Mouse (Mus musculus) forebrain, embryonic 11.5 days (tissue): ENCODE measurements at regions not wholly inside any gene's neighbourhood (a gene's known extent, or its start where the extent isn't known, plus 50 kb on each side); places are given as distances from the start of the nearest gene placed in this dataset.

Experiments used
- ATAC-seq: fragments of 200-750 bp; cut with Nextera tagmentation; replicated peaks from 2 replicates; pipeline ENCODE4 v1.8.0; 2017; ENCODE audit warnings: moderate TSS enrichment; ENCODE audit not compliant: low FRiP score
- DNase-seq: peaks from one replicate; pipeline ENCODE4 v3.0.0-alpha.2; 2017; ENCODE audit warnings: low spot score
- H3K27ac ChIP-seq: fragments of 300-500 bp; sonication (generic); 2 replicates; pipeline ENCODE4 v1.5.1; 2014; ENCODE audit warnings: low read depth, low read length
- H3K27me3 ChIP-seq: fragments of 300-500 bp; sonication (generic); 2 replicates; pipeline ENCODE4 v1.6.1; 2014; ENCODE audit warnings: mild to moderate bottlenecking, low read length, mixed read lengths; ENCODE audit not compliant: control insufficient read depth, insufficient read depth
- H3K36me3 ChIP-seq: fragments of 300-500 bp; sonication (generic); 2 replicates; pipeline ENCODE4 v1.6.1; 2014; ENCODE audit warnings: mild to moderate bottlenecking, low read length, moderate library complexity, mixed read lengths; ENCODE audit not compliant: control insufficient read depth, insufficient read depth
- H3K4me1 ChIP-seq: fragments of 300-500 bp; sonication (generic); replicated peaks from 2 replicates; pipeline ENCODE4 v1.6.1; 2014; ENCODE audit warnings: low read length, mixed read lengths; ENCODE audit not compliant: control insufficient read depth, insufficient read depth
- H3K4me2 ChIP-seq: fragments of 300-500 bp; sonication (generic); 2 replicates; pipeline ENCODE4 v1.6.1; 2014; ENCODE audit warnings: low read depth, mild to moderate bottlenecking, low read length, moderate library complexity, mixed read lengths; ENCODE audit not compliant: severe bottlenecking
- H3K4me3 ChIP-seq: fragments of 300-500 bp; sonication (generic); 2 replicates; pipeline ENCODE4 v1.5.1; 2014; ENCODE audit warnings: low read depth, low read length
- H3K9ac ChIP-seq: fragments of 300-500 bp; sonication (generic); 2 replicates; pipeline ENCODE4 v1.6.1; 2014; ENCODE audit warnings: low read length
- H3K9me3 ChIP-seq: fragments of 300-500 bp; sonication (generic); 2 replicates; pipeline ENCODE4 v1.6.1; 2016; ENCODE audit warnings: low read length, mixed read lengths; ENCODE audit not compliant: control insufficient read depth
- WGBS: fragments of 180-500 bp; shearing (Covaris S2); extraction: QIAGEN DNeasy Blood & Tissue Kit; methylation state at CpG from one replicate; pipeline ENCODE4 v1.1.7; 2014; 5-methylcytosine and 5-hydroxymethylcytosine counted together

DNA sequence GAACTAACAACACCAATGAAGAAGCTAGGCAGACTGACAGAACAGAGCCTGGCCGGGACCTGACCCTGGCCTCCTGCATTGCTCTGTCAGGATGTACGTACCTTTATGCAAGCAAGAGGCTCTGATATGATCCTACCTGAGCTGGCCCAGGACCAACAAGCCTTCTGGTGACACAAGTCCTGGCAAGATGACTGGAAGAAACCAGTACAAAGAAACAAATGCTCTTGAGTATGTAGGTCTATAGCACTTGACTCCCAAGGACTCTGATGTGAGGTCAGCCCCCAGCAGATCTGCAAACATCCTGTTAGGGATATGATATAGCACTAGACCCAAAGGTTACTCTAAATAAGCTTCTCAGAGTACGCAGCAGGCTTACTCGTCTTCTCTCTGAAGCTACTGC is 144.7 kb upstream of the Dyrk2 start:
- H3K9ac ChIP-seq, result no peak overlapping the region
- no peak for DNase-seq
- H3K4me2 ChIP-seq, result no peak overlapping the region
- H3K4me1 ChIP-seq, result no peaks in the 10 kb centered on the region
- no peak overlapping the region for H3K4me3 ChIP-seq
- ATAC-seq, result no peak
- no peak overlapping the region for H3K27ac ChIP-seq
- no peaks in the 10 kb centered on the region for H3K27me3 ChIP-seq
- WGBS, result 86% methylated on average over 4 of the region's 4 CpGs
- H3K36me3 ChIP-seq, result no peaks in the 10 kb centered on the region
- H3K9me3 ChIP-seq, result no peaks in the 10 kb centered on the region

DNA sequence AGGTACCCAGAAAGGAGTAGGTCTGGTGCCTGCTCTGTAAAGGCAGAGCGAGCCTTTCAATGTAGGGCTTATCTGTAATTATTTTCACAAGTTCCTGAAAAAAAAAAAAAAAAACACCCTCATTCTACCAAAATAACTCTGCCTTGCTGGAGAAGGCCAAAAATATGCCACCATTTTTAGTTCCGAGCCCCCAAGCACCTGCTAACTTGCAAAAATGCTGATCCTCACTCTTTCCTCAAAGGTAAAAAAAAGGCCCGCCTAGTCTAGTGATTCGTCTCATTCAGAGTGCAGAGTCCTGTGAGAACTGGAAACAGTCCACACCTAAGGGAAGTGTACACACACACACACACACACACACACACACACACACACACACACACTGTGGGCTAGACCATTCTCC is 143.7 kb upstream of the Dyrk2 start:
- Histone ChIP-seq H3K4me1 (no peaks in the 10 kb centered on the region), H3K27me3 (no peaks in the 10 kb centered on the region), H3K9ac (no peak overlapping the region), H3K9me3 (no peaks in the 10 kb centered on the region), H3K36me3 (no peaks in the 10 kb centered on the region), H3K4me2 (no peak overlapping the region), H3K27ac (no peak overlapping the region), H3K4me3 (no peak overlapping the region)
- 90% methylated on average over 4 of the region's 4 CpGs for whole genome bisulfite sequencing
- ATAC-seq, result no peak
- DNase-seq, result no peak

DNA sequence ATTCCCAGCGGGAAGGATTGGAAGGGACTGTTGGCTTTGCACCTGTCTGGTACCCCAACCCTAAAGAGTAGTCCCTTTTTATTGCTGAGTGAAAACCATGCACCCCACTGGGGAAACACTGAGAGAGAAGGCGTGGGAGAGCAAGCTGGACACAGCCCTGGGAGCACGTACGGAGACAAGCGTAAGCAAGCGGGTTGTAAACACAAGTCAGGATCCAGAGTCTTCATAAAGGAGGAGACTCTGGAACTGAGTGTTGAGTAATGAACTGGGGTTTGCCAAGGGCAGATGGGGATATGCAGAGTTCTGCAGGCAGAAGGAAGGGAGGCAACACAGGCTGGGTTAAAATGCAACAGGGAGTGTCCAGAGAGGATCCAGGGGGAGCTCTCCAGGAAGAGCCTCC is 141.5 kb upstream of the Dyrk2 start:
- no peak for ATAC-seq
- WGBS, result 90% methylated on average over 6 of the region's 6 CpGs

DNA sequence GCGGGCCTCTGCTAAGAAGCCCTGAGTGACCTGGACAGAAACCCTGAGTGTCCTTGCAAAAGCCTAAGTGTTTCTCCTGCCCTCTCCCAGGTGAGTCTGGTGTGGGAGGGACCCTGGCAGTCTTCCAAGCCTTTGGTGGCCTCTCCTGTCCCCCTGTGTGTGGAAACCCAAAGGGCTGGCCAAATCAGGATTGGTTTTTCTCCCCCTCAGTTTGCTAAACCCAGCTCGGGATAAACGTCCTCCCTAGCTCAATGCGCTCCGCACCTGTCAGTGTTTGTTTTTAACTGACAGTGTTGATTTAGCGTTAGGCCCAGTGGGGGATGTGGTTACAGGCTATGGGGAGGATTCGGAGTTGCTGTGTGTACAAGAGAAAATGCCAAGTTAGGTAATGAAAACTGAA is 140.9 kb upstream of the Dyrk2 start:
- Histone ChIP-seq H3K4me1 (no peaks in the 10 kb centered on the region), H3K9me3 (no peaks in the 10 kb centered on the region), H3K27ac (no peak overlapping the region), H3K36me3 (no peaks in the 10 kb centered on the region), H3K9ac (no peak overlapping the region), H3K4me3 (no peak overlapping the region), H3K27me3 (no peaks in the 10 kb centered on the region), H3K4me2 (no peak overlapping the region)
- WGBS, result 65% methylated on average over 7 of the region's 7 CpGs
- DNase-seq (no peak), ATAC-seq (no peak)

More for the DNA sequence above, 141.5 kb upstream of the Dyrk2 start:
- no peaks in the 10 kb centered on the region for H3K4me1 ChIP-seq
- H3K27ac ChIP-seq, result no peak overlapping the region
- no peaks in the 10 kb centered on the region for H3K36me3 ChIP-seq
- no peak for DNase-seq
- no peak overlapping the region for H3K9ac ChIP-seq
- H3K4me3 ChIP-seq, result no peak overlapping the region
- H3K9me3 ChIP-seq, result no peaks in the 10 kb centered on the region
- no peak overlapping the region for H3K4me2 ChIP-seq
- H3K27me3 ChIP-seq, result no peaks in the 10 kb centered on the region

DNA sequence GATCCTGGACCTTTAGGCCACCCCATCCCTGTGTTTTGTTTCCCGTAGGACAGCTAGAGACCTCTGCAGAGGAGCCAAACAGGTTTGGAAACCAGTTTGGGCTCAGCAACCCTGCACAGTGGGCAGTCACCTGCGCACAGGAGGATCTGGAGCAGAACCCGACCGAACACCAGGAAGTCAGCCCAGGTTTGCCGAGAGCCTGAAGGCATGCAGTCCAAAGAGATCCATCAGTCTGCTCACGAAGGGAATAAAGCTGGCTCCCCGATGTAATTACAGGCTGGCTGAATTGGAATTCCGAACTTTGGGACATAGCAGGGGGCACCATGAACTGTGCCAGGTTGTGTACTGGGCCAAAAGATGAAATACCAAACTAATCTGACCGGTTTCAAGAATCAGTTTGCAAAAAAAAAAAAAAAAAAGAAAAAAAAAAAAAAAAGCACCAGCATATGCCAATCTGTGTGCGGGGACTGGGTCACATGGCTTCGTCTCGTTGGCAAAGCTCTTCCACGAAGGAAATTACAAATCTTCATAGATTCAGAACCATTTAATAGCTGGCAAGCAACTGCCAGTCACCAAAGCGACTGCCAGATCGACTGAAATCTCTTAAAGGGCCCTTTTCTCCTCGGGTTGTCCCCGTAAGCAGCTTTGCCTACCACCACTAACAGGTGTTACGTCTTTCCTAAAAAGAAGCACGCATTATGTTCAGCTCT is 137.0 kb upstream of the Dyrk2 start:
- Histone ChIP-seq H3K4me1 (no peaks in the 10 kb centered on the region), H3K27ac (no peak overlapping the region), H3K36me3 (no peaks in the 10 kb centered on the region), H3K9ac (no peak overlapping the region), H3K4me3 (no peak overlapping the region), H3K4me2 (no peak overlapping the region), H3K9me3 (no peaks in the 10 kb centered on the region), H3K27me3 (no peaks in the 10 kb centered on the region)
- no peak for DNase-seq
- 91% methylated on average over 19 of the region's 19 CpGs for WGBS
- no peak for ATAC-seq

DNA sequence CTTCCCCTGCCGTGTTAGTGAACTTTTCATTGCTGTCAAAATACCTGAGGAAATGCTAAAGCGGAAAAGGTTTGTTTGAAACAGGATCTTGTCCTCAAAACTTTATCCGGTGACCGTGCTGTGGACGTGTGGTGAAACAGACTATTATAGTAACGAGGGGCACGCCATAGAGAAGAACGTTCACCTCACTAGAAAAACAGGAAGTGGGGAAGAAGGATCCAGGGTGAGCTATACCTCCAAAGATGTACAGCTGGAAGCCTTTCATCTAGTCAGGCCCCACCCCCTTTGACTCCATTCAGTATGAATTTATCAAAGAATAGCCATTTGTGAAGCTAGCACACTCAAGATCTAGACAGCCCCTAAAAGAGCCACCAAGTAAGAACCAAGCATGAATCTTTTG is 135.5 kb upstream of the Dyrk2 start:
- WGBS, result 94% methylated on average over 8 of the region's 8 CpGs
- H3K36me3 ChIP-seq, result no peaks in the 10 kb centered on the region
- H3K27ac ChIP-seq, result no peak overlapping the region
- H3K9me3 ChIP-seq, result no peaks in the 10 kb centered on the region
- H3K9ac ChIP-seq, result no peak overlapping the region
- H3K4me3 ChIP-seq, result no peak overlapping the region
- H3K4me1 ChIP-seq, result no peaks in the 10 kb centered on the region
- DNase-seq (no peak), ATAC-seq (no peak)
- no peaks in the 10 kb centered on the region for H3K27me3 ChIP-seq
- no peak overlapping the region for H3K4me2 ChIP-seq

DNA sequence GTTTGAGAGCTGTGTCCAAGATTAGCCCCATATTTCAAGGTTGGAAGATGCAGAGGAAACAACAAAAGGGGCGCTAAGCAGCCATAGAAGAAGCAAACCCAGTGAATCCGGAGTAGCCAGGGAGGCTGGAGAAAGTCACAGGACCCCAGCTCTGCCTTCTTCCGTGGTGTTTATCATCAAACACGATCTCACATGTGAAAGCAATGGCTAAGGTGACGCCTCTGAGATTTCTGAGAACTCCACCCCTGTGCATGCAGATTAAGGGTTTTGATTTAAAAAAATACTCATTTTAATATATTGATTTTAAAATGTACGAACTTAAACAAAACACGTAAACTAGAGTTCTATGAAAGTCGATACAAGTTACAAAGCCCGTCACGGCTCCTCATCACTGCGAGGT is 134.4 kb upstream of the Dyrk2 start:
- Histone ChIP-seq H3K9ac (no peak overlapping the region), H3K36me3 (no peaks in the 10 kb centered on the region), H3K4me1 (no peaks in the 10 kb centered on the region), H3K4me3 (no peak overlapping the region), H3K27me3 (no peaks in the 10 kb centered on the region), H3K27ac (no peak overlapping the region), H3K4me2 (no peak overlapping the region), H3K9me3 (no peaks in the 10 kb centered on the region)
- ATAC-seq (no peak), DNase-seq (no peak)
- WGBS, result 92% methylated on average over 11 of the region's 11 CpGs

DNA sequence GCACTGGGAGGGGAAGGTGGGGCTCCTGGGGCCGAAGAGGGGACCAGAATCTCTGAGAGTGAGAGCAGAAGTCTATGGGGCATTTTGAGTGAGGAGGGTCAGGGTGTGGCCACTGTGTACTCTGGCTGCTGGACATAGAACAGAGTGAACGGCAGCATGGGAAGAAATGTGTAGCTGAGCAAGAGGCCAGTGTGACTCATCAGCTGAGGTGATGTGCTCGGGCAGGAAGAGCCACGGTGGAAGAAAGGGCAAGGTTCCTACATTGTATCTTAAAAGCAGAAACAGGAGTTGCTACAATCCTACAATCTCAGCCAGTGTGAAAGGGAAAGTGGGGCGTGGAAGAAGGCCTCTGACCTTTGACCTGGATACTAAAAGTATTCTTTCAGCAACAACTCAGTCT is 133.8 kb upstream of the Dyrk2 start:
- ATAC-seq (no peak), DNase-seq (no peak)
- H3K4me1 ChIP-seq, result no peaks in the 10 kb centered on the region
- H3K36me3 ChIP-seq, result no peaks in the 10 kb centered on the region
- WGBS, result 74% methylated on average over 5 of the region's 5 CpGs
- no peak overlapping the region for H3K4me2 ChIP-seq
- no peaks in the 10 kb centered on the region for H3K9me3 ChIP-seq
- H3K27ac ChIP-seq, result no peak overlapping the region
- H3K4me3 ChIP-seq, result no peak overlapping the region
- H3K27me3 ChIP-seq, result no peaks in the 10 kb centered on the region
- no peak overlapping the region for H3K9ac ChIP-seq

DNA sequence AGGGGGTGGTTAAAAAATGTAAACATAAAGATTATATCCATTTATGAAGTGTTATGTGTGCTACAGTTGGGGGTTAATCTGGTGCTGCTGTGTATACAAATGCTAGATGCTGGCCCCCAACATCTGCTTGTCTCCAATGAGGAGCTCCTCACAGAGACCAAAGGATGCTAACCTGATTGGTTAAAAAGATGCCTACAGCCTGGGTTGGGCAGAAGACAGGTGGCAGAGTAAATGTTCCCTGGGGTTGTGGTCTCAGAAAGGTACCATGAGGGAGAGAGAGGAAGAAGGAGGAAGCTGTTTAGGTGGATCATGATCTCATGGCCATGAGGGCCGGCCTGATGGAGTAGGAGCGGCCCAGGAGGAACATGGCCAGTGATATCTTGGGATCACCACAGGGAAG is 133.0 kb upstream of the Dyrk2 start:
- Histone ChIP-seq H3K4me3 (no peak overlapping the region), H3K36me3 (no peaks in the 10 kb centered on the region), H3K4me1 (no peaks in the 10 kb centered on the region), H3K9ac (no peak overlapping the region), H3K9me3 (no peaks in the 10 kb centered on the region), H3K27me3 (no peaks in the 10 kb centered on the region), H3K4me2 (no peak overlapping the region), H3K27ac (no peak overlapping the region)
- ATAC-seq (no peak), DNase-seq (no peak)
- 100% methylated on average over 2 of the region's 2 CpGs for WGBS
